Mouse (Mus musculus): ENCODE data around the gene Epha4.

Epha4 gene

GRCm38 (mm10) chr1:77473446-77474376 lies 41.2 kb downstream of the Epha4 start:
- DNase-seq = no peak

GRCm38 (mm10) chr1:77472566-77472965 lies 42.3 kb downstream of the Epha4 start:
- DNase-seq = no peak

- DNase-seq = no peak
These were observed 43.4 kb downstream of the Epha4 start for GRCm38 (mm10) chr1:77471447-77471846.

- DNase-seq = no peak
These were observed 43.9 kb downstream of the Epha4 start for GRCm38 (mm10) chr1:77471037-77471436.

GRCm38 (mm10) chr1:77468717-77469314 lies 46.1 kb downstream of the Epha4 start:
- DNase-seq = no peak

GRCm38 (mm10) chr1:77465524-77465923 lies 49.4 kb downstream of the Epha4 start:
- no peak for DNase-seq

- DNase-seq = no peak
These were observed 50.8 kb downstream of the Epha4 start for GRCm38 (mm10) chr1:77464108-77464507.

GRCm38 (mm10) chr1:77461877-77462615 lies 52.8 kb downstream of the Epha4 start:
- DNase-seq = no peak

GRCm38 (mm10) chr1:77460831-77461629 lies 53.9 kb downstream of the Epha4 start:
- DNase-seq = no peak

- no peak for DNase-seq
These were observed 56.0 kb downstream of the Epha4 start for GRCm38 (mm10) chr1:77458751-77459385.

- no peak for DNase-seq
These were observed 57.5 kb downstream of the Epha4 start for GRCm38 (mm10) chr1:77457446-77457800.

GRCm38 (mm10) chr1:77456695-77457445 lies 58.0 kb downstream of the Epha4 start:
- DNase-seq = no peak

GRCm38 (mm10) chr1:77453811-77454210 lies 61.1 kb downstream of the Epha4 start:
- no peak for DNase-seq

GRCm38 (mm10) chr1:77452721-77453120 lies 62.2 kb downstream of the Epha4 start:
- DNase-seq = no peak

GRCm38 (mm10) chr1:77451541-77451940 lies 63.3 kb downstream of the Epha4 start:
- no peak for DNase-seq

GRCm38 (mm10) chr1:77450201-77450600 lies 64.7 kb downstream of the Epha4 start:
- no peak for DNase-seq

- no peak for DNase-seq
These were observed 67.8 kb downstream of the Epha4 start for GRCm38 (mm10) chr1:77447061-77447614.

GRCm38 (mm10) chr1:77446438-77446837 lies 68.5 kb downstream of the Epha4 start:
- DNase-seq = no peak

- no peak for DNase-seq
These were observed 70.2 kb downstream of the Epha4 start for GRCm38 (mm10) chr1:77444648-77445047.

- DNase-seq = no peak
These were observed 72.9 kb downstream of the Epha4 start for GRCm38 (mm10) chr1:77441987-77442386.

GRCm38 (mm10) chr1:77441401-77441800 lies 73.5 kb downstream of the Epha4 start:
- DNase-seq = no peak
